Mouse (Mus musculus): ENCODE measurements at regions not wholly inside any gene's neighbourhood (a gene's known extent, or its start where the extent isn't known, plus 50 kb on each side); places are given as distances from the start of the nearest gene placed in this dataset.

DNA sequence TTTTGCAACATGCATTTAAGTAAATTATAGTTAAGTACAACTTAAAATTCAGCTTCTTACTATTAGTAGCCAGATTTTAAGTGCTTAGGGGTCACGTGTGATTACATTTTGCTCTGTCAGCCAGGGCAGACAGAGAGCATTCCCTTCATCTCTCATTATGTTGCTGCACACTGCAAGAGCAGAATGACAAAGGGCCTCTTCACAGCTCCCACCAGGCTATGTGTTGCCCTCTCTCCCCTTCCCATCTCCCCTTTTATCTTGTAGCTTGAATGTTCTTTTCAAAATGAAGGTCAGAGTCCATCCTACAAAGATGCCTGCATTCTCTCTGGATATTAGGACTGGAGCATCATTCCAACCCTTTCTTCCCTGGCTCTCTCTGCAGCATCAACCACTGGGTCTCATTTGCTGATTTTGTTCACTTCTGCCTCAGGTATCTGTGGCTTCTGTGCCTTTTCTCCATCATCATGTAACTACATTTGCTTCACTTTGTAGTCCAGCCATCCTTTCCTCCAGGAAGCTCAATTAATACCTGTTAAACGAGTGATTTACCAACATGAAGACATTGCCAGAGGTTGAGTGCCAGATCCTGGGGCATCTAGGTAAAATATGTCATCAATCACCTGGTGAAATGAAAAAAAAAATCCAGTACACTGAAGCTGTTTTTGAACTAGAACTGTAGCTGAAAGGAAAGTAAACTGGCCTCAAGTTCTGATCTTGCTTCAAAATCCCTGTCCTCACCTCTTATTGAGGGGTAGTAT lies 571.6 kb downstream of the Btbd3 start:
- no peak for DNase-seq

GRCm38 (mm10) chr2:138838846-138839245 lies 582.5 kb downstream of the Btbd3 start:
- DNase-seq = no peak

DNA sequence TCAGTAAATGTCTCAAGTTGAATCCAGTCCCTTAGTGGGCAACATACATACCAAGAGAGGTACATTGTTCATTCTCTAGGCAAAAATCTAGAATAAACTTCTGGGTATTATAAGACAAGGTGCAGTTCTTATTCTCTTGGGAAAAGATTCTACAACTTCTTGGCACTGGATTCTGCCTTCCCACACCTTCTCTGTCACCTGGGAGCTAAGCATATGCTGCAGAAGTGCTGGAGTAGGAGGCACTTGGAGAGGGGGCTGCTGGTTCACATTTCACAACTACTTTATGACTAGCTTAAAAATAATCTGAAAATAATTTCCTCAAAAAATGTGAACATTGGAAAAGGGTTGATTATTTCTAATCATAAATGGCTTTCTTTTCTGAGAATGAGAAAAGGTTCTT lies 602.8 kb downstream of the Btbd3 start:
- DNase-seq = peak; percentile 47

DNA sequence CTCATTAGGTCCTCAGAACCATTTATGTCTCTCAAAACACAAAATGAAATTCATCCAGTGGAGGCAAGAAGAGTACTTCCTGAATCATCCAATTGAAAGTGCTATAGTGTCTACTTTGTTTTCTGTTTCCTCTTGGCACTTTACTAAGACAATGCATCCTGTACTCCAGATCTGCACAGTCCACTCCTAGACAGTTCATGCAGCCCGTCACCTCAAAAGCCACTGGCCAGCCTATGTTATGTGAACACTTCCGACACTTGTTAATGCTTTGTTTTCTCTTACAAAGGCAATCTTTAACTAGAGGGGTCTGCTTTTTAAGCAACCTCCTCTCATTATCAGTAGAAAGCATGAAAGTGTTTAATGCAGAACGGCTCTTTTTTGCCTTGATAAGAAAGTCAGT lies 597.1 kb upstream of the Sptlc3 start:
- DNase-seq = no peak

GRCm38 (mm10) chr2:138897101-138897500 lies 596.6 kb upstream of the Sptlc3 start:
- no peak for DNase-seq

DNA sequence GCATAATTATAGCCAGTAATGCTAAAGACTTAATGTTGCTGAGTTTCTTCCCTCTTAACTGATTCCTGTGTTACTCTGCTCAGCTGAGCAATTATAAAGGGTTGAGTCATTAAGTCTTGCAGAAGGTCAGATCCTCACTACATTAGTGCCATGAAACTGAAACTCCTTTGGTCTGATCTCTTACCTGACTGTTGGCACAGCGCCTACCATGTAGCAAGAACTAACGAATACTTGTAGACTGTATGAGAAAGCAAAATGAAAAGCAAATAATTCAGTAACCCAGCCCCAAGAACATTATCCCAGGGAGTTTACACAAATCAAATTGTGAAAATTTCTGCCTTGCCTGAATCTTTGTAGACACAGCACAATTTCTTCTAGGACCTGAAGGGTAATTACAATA lies 556.5 kb upstream of the Sptlc3 start:
- no peak for DNase-seq

DNA sequence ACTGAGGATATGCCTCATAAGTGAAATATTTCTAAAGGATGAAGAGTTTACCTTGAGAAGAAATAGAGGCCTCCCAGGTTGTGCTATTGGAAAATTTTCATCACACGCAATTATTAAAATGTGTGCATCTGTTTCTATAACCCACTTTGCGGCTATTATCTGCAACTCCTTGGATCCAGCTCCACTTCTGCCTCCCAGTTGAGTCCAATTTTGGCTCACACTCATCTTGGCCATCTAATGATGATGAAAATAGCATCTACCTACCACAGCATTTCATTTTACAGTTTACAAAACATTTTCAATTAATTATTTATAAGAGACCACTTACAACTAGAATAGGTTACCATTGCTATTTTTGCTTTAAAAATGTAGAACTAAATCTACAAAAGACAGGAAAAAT lies 554.3 kb upstream of the Sptlc3 start:
- DNase-seq = no peak

DNA sequence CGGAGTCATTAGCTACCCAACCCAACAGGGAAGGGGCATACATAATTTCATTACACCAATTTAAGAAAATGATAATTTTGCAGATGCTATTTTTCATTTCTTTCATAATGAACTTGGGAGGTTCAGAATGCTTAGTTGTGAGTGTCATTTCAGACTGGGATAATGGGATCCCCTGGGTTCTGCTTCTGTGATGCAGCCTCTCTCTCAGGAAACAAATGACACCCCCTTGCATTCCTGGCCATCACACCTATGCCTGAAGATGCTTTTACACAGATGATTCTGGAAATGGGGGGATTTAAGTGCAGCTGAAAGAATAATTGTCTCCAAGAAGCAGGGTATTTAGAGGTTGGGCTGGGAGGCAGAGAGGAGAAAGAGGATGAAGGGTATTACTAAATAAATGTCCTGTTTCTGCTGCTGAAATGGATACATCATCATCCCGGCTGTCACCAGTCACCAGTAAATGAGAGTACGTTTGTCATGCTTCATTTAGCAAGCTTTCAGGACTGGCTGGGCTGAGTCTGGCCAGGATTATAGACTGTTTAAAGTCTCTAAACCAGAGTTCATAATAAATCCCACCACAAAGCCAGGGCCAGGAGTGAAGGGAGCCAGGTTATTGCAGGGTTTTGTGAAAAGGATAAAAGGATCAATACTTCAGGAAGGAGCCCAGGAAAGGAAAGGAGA lies 527.5 kb upstream of the Sptlc3 start:
- no peak for DNase-seq

- no peak for DNase-seq
Measured at GRCm38 (mm10) chr2:138974548-138974947, 519.2 kb upstream of the Sptlc3 start.

DNA sequence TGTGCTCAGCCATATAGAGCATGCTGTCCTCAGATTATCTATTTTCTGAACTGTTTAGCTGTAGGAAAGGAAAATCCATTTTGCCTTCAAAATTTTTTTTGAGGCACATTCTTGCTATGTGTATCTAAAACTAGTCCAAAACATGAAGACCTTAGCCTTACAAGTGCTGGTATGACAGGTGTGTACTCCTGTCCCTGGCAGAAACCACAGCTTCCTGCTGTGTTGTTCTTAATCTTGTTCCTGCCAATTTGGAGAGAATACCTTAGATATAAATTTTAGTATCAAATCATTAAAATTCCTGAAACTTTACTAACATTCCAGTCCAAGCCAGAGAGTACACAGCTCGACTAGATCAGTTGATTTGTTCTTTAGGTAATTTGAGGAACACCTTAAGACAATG lies 503.7 kb upstream of the Sptlc3 start:
- no peak for DNase-seq

DNA sequence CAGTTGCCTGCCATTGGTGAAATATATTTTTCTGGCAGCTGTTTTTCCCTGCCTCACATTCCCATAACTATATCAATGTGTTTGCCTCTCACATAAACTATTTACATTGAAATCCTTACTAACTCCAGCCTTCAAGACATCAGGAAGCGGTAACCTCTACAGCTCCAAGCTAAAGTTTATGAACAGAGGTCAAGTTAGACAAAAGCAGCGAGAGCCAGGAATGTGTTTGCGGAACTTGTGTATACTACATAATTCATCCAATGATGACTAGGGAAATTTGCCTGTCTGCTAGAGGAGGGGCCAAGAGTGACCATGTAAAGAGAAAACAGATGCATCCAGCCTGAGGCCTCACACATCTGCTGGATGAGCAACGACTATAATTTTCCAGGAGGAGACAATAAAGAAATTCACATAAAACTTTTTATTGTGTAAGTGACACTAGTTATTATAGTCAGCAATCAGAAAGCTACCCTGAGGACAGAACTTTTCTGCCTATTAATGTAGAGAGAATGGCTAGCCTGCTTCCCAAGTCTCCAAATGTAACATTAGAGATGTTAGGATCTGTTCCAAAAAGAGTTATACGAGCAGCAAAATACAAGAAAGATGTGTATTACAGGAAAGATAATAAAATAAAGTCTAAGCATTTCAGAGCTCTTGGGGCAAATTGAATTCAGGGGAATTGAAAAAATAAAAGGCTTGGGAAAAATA lies 461.5 kb upstream of the Sptlc3 start:
- DNase-seq = no peak

- no peak for DNase-seq
Measured at GRCm38 (mm10) chr2:139034800-139035199, 458.9 kb upstream of the Sptlc3 start.

DNA sequence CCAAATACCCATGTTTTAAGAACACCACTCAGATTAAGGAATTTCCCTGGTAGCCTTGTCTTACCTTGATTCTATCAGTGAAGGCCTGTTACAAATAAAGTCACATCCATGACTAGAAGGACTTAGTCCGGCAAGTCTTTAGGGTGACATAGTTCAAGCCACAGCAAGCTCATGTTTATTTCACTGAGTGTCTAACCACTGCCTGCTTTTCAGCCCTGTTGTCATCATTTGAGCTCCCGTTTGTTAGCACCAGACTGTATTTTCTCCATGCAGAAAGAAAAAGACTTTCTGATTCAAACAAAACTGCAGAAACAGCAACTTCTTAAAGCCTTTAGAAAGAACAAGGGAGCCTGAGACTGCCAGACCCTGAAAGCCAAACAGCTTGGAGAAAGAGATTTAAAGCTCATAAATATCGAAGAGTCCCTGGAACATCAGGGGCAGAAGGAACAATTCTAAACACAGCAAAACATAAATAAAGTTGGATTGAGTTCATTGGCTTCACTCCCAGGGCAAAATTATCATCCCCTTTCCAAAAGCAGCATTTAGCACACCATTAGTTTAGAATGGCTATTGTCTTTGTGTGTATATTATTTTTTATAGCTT lies 451.9 kb upstream of the Sptlc3 start:
- DNase-seq = no peak

- DNase-seq = no peak
Measured at GRCm38 (mm10) chr2:139044684-139045083, 449.0 kb upstream of the Sptlc3 start.

DNA sequence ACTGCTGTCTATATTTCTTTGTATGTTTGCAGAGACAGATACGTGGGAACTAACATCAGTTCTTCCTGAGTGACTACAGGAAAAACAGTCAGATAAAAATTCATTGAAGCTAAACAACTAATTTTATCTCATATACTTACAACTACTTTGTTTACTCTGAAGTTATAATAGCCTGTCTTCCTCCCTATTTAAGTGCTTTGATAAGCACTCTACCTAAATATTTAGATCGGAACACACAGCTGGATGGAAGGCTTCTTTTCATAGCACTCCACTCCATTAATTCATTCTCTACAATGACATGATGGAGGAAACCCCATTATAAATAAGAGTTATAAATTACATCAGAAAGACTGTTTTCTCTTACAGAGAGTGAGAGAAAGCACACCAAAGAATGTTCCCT lies 438.5 kb upstream of the Sptlc3 start:
- DNase-seq = no peak

DNA sequence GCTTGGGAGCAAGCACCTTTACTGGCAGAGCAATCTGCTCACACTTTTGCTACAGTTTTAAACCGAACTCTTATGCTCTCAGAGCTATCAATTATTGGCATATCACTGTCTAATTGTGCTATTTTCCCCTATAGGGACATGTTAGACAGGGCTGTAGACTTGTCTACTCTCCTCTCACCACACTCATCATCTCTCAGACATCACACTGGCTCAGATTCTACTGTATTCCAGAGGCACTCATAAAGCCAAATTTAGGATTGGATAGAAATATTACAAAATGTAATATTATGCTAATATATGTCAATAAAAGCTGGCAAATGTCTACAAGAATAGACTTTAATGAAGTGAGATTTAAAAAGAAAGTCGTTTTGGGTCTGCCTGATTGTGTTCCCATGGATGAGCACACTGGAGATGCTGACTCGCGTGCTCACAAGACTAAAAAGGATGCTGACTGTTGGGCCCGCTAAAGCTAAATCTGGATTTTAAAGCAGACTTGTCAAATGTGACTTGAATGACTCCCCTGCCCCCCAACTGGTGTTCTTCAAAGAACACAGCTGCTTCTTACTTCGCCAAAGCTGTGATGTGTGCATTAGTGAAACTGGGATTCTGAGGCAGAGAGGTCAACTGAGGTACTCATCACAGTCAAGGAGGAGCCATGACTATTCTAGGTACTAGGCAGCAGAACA lies 424.3 kb upstream of the Sptlc3 start:
- DNase-seq = no peak

- no peak for DNase-seq
Measured at GRCm38 (mm10) chr2:139071690-139072089, 422.0 kb upstream of the Sptlc3 start.

DNA sequence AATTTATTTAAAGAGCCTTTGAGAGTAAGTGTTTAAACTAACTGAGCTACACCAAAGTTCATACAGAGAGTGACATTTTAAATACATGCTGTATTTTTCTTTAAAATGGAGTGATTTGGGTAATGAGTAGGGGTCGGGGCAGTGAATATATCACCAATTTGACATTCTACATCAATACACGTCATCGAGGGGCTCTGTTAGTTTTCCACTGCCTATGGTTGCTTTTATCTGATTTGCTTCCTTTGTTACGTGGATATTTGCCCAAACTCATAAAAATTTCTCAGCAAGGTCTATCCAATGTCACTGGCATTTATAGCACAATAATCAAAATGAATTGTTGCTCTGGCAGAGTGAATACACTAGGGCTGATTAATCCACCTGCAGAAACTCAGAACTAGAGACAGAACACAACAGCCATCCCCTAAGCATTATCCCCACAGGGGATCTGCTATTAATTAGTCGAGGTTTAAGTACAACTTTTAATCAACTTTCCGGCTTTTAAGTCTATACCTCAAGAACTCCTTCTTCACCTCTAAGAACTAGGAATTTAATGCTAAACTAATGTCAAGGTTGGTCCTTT lies 400.1 kb upstream of the Sptlc3 start:
- no peak for DNase-seq

GRCm38 (mm10) chr2:139111669-139112068 lies 382.0 kb upstream of the Sptlc3 start:
- no peak for DNase-seq

- no peak for DNase-seq
Measured at GRCm38 (mm10) chr2:139114523-139114922, 379.2 kb upstream of the Sptlc3 start.

- DNase-seq = no peak
Measured at GRCm38 (mm10) chr2:139120905-139121304, 372.8 kb upstream of the Sptlc3 start.

DNA sequence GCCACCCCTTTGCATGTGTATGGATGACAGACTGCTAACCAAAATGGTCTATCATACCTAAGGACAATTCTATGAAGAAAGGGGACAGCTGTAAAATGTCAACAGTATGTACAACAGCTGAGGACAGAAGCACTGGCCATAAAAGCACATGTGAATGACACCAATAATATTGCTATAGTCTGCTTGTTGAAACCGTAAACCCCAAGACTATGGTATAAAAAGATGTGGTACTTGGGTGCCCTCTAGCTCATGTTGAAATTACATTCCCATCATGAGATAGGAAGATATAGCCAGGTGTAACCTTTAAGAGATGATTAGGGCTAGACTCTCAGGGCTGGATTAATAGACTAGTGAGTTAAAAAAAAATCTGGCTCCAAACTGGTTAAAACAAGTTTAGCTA lies 361.6 kb upstream of the Sptlc3 start:
- DNase-seq = no peak

DNA sequence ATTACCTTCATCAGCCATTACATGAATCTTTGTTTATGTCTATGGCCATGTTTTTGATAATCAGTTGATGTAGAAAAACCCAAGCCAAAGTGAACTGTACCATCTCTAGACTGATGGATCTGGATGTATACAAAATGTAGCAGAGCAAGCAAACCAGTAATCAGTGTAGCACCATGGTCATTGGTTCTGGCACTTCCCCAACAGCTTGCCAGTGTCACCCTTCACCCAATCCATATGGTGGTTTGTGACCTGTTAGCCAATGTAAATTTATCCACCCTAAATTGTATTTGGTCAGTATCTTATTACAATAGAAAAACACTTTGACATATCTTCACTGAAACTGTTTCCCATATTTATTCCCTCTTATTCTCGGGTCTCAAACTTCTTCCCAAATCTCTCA lies 346.7 kb upstream of the Sptlc3 start:
- DNase-seq = no peak

Measured in right cerebral cortex, postnatal 25 days (tissue).